Mouse (Mus musculus): ENCODE measurements at regions not wholly inside any gene's neighbourhood (a gene's known extent, or its start where the extent isn't known, plus 50 kb on each side); places are given as distances from the start of the nearest gene placed in this dataset.

DNA sequence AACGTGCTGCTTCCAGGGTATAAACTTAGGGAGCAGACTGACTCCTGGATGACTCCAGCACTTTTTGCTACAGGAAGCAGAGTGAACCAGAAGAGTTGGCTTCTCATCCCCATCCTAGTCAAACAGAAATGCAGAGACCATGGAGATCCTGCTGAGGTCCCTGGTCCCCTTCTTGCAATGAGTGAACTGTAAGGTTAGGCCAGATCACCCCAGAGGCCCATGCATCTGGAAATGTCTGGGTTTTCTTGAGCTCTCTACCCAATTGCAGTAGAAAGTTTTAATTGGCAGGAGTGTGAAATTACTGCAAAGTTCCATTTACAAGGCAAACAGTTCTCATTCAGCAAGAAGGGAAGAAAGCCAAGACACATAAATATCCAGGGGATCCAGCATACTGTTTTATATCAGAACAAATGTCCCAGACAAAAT, 101.8 kb downstream of the Kctd12 start:
- no peak for TF ChIP-seq TCF3 (IDR thresholded peaks at IDR 0.05; ENCODE audit: insufficient read length, low read depth)
- TF ChIP-seq E2F4 (IDR thresholded peaks at IDR 0.05; ENCODE audit: insufficient read depth) = no peak
- no peak for TF ChIP-seq MAX (IDR thresholded peaks at IDR 0.05; ENCODE audit: low read depth)
- no peak for TF ChIP-seq MYOD1 (IDR thresholded peaks at IDR 0.05; ENCODE audit: control insufficient read depth in 1 of 3, insufficient read length in 2 of 3, low read depth in 2 of 3)
- no peak for TF ChIP-seq MYOG (IDR thresholded peaks at IDR 0.05; ENCODE audit: control insufficient read depth in 1 of 3, insufficient read depth in 1 of 3, insufficient read length in 2 of 3, low read depth in 2 of 3)
- TF ChIP-seq TCF12 (IDR thresholded peaks at IDR 0.05; ENCODE audit: insufficient read depth, poor library complexity, severe bottlenecking) = no peak
- no peak for TF ChIP-seq CEBPB (IDR thresholded peaks at IDR 0.05; ENCODE audit: insufficient read depth, poor library complexity, severe bottlenecking)
- no peak for TF ChIP-seq REST (IDR thresholded peaks at IDR 0.05; ENCODE audit: insufficient read depth, insufficient read length)
- TF ChIP-seq SRF (IDR thresholded peaks at IDR 0.05; ENCODE audit: control insufficient read depth, insufficient read length, low read depth) = no peak
- Histone ChIP-seq H3K27me3 (ENCODE audit: control insufficient read depth, insufficient read depth, insufficient read length) (no peaks in the 10 kb centered on the region), H3ac (ENCODE audit: control insufficient read depth, insufficient read length) (no peak overlapping the region), H3K79me2 (ENCODE audit: control insufficient read depth, insufficient read depth) (no peaks in the 10 kb centered on the region), H3K4me2 (ENCODE audit: low read depth) (no peak overlapping the region), H3K36me3 (ENCODE audit: control insufficient read depth, insufficient read depth) (no peaks in the 10 kb centered on the region), H3K4me3 (no peak overlapping the region)

DNA sequence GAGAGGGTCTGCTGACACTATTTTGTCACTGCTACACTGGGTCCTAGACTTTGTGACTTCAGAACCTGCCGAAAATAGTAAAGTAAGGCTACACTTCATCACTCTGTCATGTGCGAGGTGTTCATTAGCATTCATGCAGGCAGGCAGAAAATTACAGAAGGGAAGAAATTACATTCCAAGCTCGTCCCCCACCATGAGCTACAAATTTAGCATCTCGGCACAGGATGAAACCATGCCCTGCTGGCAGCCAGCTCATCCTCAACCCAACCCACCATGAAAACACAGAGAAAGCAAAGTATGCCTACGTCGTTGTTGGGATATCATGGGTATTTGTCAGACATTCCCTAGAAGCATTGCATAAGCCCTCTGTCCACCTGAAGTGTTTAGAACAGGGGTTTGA, 103.9 kb downstream of the Kctd12 start:
- no peaks in the 10 kb centered on the region for H3K36me3 ChIP-seq (ENCODE audit: control insufficient read depth, insufficient read depth)
- no peaks in the 10 kb centered on the region for H3K27me3 ChIP-seq (ENCODE audit: control insufficient read depth, insufficient read depth, insufficient read length)

DNA sequence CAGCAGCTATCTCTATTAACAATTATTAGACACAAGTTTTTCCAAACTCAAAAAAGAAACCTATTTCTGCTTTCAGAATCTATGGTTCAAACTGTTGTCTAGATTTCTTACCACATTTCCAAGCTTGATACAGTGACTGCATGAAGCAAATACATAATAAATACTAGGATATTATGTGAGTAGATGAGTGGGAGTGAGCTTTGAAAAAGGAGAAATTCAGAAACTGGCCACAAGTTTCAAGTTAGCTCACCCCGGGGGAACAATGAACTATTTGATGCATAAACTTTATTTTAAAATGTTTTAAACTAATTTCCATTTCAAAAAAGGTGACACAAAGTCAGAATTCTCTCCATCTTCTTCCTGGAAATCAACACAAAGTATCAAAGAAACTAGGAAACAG, 114.3 kb downstream of the Kctd12 start:
- Histone ChIP-seq H3K36me3 (ENCODE audit: control insufficient read depth, insufficient read depth) (no peaks in the 10 kb centered on the region), H3ac (ENCODE audit: control insufficient read depth, insufficient read length) (no peak overlapping the region), H3K79me2 (ENCODE audit: control insufficient read depth, insufficient read depth) (no peaks in the 10 kb centered on the region), H3K27me3 (ENCODE audit: control insufficient read depth, insufficient read depth, insufficient read length) (no peaks in the 10 kb centered on the region), H3K4me2 (ENCODE audit: low read depth) (no peak overlapping the region), H3K4me3 (no peak overlapping the region)
- TF ChIP-seq USF1 (IDR thresholded peaks at IDR 0.05; ENCODE audit: low read depth) (no peak), MYOD1 (IDR thresholded peaks at IDR 0.05; ENCODE audit: control insufficient read depth in 1 of 3, insufficient read length in 2 of 3, low read depth in 2 of 3) (no peak), REST (IDR thresholded peaks at IDR 0.05; ENCODE audit: insufficient read depth, insufficient read length) (no peak), POLR2AphosphoS2 (IDR thresholded peaks at IDR 0.05; ENCODE audit: insufficient read length, low read depth) (no peak), E2F4 (IDR thresholded peaks at IDR 0.05; ENCODE audit: insufficient read depth) (no peak), TCF3 (IDR thresholded peaks at IDR 0.05; ENCODE audit: insufficient read length, low read depth) (no peak), MYOG (IDR thresholded peaks at IDR 0.05; ENCODE audit: control insufficient read depth in 1 of 3, insufficient read depth in 1 of 3, insufficient read length in 2 of 3, low read depth in 2 of 3) (no peak)

More for the DNA sequence above, 103.9 kb downstream of the Kctd12 start:
- no peak overlapping the region for H3K4me2 ChIP-seq (ENCODE audit: low read depth)
- H3K4me3 ChIP-seq = no peak overlapping the region
- no peak overlapping the region for H3ac ChIP-seq (ENCODE audit: control insufficient read depth, insufficient read length)
- TF ChIP-seq TCF12 (IDR thresholded peaks at IDR 0.05; ENCODE audit: insufficient read depth, poor library complexity, severe bottlenecking) = no peak
- TF ChIP-seq MYOG (IDR thresholded peaks at IDR 0.05; ENCODE audit: control insufficient read depth in 1 of 3, insufficient read depth in 1 of 3, insufficient read length in 2 of 3, low read depth in 2 of 3) = no peak
- TF ChIP-seq E2F4 (IDR thresholded peaks at IDR 0.05; ENCODE audit: insufficient read depth) = no peak
- TF ChIP-seq REST (IDR thresholded peaks at IDR 0.05; ENCODE audit: insufficient read depth, insufficient read length) = no peak
- no peak for TF ChIP-seq USF1 (IDR thresholded peaks at IDR 0.05; ENCODE audit: low read depth)
- TF ChIP-seq MAX (IDR thresholded peaks at IDR 0.05; ENCODE audit: low read depth) = no peak
- TF ChIP-seq CEBPB (IDR thresholded peaks at IDR 0.05; ENCODE audit: insufficient read depth, poor library complexity, severe bottlenecking) = no peak
- TF ChIP-seq POLR2A (IDR thresholded peaks at IDR 0.05; ENCODE audit: insufficient read length, low read depth) = no peak
- TF ChIP-seq POLR2AphosphoS2 (IDR thresholded peaks at IDR 0.05; ENCODE audit: insufficient read length, low read depth) = no peak
- TF ChIP-seq MYOD1 (IDR thresholded peaks at IDR 0.05; ENCODE audit: control insufficient read depth in 1 of 3, insufficient read length in 2 of 3, low read depth in 2 of 3) = no peak
- H3K79me2 ChIP-seq (ENCODE audit: control insufficient read depth, insufficient read depth) = no peaks in the 10 kb centered on the region

DNA sequence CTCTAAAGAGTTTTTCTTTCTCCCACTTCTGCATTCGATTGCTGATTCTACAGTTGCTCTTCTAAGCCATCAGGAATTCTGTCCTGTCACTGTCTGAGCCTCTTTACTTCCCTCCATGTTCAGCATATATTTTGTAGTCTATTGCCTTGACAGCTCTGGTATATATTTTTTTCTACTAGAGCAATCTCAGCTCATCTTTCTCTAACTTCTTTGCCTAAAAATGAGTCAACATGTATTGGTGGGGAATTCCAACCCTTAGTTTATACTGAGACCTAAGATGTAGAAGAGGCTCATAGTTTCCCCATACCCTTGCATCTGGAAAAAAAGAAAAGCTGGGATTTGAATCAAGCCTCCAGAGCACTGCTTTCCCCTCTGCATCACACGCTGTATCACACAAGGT, 114.7 kb downstream of the Kctd12 start:
- no peak overlapping the region for H3K4me3 ChIP-seq
- H3K36me3 ChIP-seq (ENCODE audit: control insufficient read depth, insufficient read depth) = no peaks in the 10 kb centered on the region
- TF ChIP-seq MYOG (IDR thresholded peaks at IDR 0.05; ENCODE audit: control insufficient read depth in 1 of 3, insufficient read depth in 1 of 3, insufficient read length in 2 of 3, low read depth in 2 of 3) (no peak), POLR2A (IDR thresholded peaks at IDR 0.05; ENCODE audit: insufficient read length, low read depth) (no peak), TCF3 (IDR thresholded peaks at IDR 0.05; ENCODE audit: insufficient read length, low read depth) (no peak)
- no peaks in the 10 kb centered on the region for H3K27me3 ChIP-seq (ENCODE audit: control insufficient read depth, insufficient read depth, insufficient read length)
- no peaks in the 10 kb centered on the region for H3K79me2 ChIP-seq (ENCODE audit: control insufficient read depth, insufficient read depth)
- no peak overlapping the region for H3ac ChIP-seq (ENCODE audit: control insufficient read depth, insufficient read length)
- H3K4me2 ChIP-seq (ENCODE audit: low read depth) = no peak overlapping the region

DNA sequence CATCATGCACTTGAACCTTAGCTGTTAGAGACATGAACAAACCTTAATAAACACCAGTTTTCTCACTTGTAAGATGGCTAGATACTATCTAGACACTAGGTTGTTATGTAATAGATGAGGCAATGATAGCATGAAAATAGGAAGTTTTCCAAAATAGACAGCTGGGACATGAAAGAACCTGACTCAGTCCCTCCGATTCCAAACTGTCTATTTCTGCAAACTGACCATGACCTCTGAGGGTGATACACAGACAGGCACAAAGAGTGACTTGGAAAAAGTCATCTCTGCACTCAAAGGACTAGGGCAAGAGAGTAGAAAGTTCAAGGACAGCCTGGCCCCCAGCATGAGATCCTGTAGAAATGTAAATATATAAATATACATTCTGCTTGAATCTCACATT, 115.9 kb downstream of the Kctd12 start:
- Histone ChIP-seq H3ac (ENCODE audit: control insufficient read depth, insufficient read length) (no peak overlapping the region), H3K4me3 (no peak overlapping the region), H3K36me3 (ENCODE audit: control insufficient read depth, insufficient read depth) (no peaks in the 10 kb centered on the region), H3K27me3 (ENCODE audit: control insufficient read depth, insufficient read depth, insufficient read length) (no peaks in the 10 kb centered on the region), H3K79me2 (ENCODE audit: control insufficient read depth, insufficient read depth) (no peaks in the 10 kb centered on the region), H3K4me2 (ENCODE audit: low read depth) (no peak overlapping the region)
- TF ChIP-seq CEBPB (IDR thresholded peaks at IDR 0.05; ENCODE audit: insufficient read depth, poor library complexity, severe bottlenecking) = no peak
- no peak for TF ChIP-seq POLR2A (IDR thresholded peaks at IDR 0.05; ENCODE audit: insufficient read length, low read depth)
- no peak for TF ChIP-seq POLR2AphosphoS2 (IDR thresholded peaks at IDR 0.05; ENCODE audit: insufficient read length, low read depth)
- TF ChIP-seq MAX (IDR thresholded peaks at IDR 0.05; ENCODE audit: low read depth) = no peak
- no peak for TF ChIP-seq REST (IDR thresholded peaks at IDR 0.05; ENCODE audit: insufficient read depth, insufficient read length)
- TF ChIP-seq USF1 (IDR thresholded peaks at IDR 0.05; ENCODE audit: low read depth) = no peak
- no peak for TF ChIP-seq TCF12 (IDR thresholded peaks at IDR 0.05; ENCODE audit: insufficient read depth, poor library complexity, severe bottlenecking)
- no peak for TF ChIP-seq MYOD1 (IDR thresholded peaks at IDR 0.05; ENCODE audit: control insufficient read depth in 1 of 3, insufficient read length in 2 of 3, low read depth in 2 of 3)
- TF ChIP-seq SRF (IDR thresholded peaks at IDR 0.05; ENCODE audit: control insufficient read depth, insufficient read length, low read depth) = no peak
- TF ChIP-seq E2F4 (IDR thresholded peaks at IDR 0.05; ENCODE audit: insufficient read depth) = no peak
- no peak for TF ChIP-seq TCF3 (IDR thresholded peaks at IDR 0.05; ENCODE audit: insufficient read length, low read depth)
- TF ChIP-seq MYOG (IDR thresholded peaks at IDR 0.05; ENCODE audit: control insufficient read depth in 1 of 3, insufficient read depth in 1 of 3, insufficient read length in 2 of 3, low read depth in 2 of 3) = no peak

Measured in myocyte (in vitro differentiated cells).